Mouse (Mus musculus): ENCODE data around the gene Ksr1. TPM values are rescaled to one million over a fixed set of nuclear protein-coding genes. Genes with fewer than 3 reads are reported as not detected.
"Not testable (repeated sequence)": the region's sequence is repeated elsewhere in the genome, so short reads cannot be mapped to it uniquely, and the experiment has no call there.

The Ksr1 gene
- total RNA-seq, 2 experiments from 2014 or later: 189 to 205 TPM

DNA sequence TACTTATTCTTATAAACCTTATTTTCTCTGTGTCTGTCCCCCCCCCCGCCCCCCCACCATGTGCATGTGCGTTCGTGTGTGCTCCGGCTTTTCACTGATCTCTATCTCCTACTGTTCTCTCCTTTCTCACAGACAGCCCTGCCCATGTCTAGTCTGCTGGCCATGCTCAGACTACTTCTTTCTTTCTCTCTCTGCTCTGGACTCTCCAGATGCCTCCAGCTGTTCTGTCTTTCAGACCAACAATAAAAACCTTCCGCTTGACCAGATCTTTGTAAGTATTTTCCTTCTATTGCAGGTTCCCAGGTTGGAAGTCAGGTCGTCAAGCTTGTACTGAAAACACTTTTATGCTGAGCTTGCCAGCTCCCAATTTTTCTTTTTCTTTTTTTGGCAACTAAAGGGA lies 147.1 kb downstream of the Ksr1 start:
- DNase-seq (ENCODE audit: extremely low spot score in 1 of 2, low spot score in 1 of 2): no peak

DNA sequence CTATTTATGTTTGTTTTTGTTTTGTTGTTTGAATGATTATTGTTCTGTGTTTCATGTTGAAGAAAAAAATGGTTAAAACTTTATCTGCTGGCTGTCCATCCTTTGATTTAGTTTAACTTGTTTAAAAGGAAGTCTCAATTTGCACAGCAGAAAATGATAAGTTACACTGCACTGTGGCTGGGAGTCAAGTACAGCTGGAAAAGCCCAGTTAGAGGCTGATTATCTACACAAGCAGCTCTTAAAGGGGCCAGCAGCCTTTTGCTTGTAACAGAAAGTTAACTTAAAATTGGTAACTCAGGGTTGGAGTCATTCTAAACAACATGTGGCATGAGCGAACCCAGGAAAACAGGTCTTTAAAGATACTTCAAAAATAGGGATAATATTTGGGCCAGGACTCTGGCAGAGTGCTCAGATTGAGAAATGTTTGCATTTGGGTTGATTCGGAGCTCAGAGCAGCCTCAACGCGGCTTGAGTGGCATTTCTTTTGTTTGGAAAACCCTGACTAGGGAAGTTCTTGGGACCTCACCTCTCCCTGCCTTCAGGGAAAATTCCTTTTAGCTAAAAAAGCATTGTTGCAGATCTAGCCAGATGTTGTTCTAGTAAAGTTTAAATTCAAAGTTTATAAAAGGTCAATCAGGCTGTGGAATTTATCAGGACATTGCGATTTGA lies 155.2 kb downstream of the Ksr1 start:
- DNase-seq (ENCODE audit: extremely low spot score in 1 of 2, low spot score in 1 of 2): not testable (repeated sequence)

DNA sequence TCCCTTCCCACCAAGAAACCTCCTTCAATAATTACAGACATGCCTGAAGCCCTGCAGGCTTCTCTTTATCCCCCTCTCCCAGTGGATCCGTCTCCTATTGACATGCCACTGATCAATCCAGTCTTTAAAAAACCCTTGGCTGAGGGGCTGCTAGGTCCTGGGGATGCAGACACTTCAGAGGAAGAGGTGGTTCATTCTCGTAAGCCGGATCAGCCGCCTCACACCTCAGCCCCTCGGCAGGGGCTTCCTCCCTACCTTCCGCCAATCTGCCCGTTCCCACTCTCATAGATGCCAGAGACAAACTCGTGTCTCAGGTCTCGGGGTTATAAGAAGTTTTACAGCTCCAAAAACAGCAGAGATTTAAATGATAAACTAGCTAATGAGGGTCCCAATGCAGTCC lies 156.1 kb downstream of the Ksr1 start:
- no peak for DNase-seq (ENCODE audit: extremely low spot score in 1 of 2, low spot score in 1 of 2)

DNA sequence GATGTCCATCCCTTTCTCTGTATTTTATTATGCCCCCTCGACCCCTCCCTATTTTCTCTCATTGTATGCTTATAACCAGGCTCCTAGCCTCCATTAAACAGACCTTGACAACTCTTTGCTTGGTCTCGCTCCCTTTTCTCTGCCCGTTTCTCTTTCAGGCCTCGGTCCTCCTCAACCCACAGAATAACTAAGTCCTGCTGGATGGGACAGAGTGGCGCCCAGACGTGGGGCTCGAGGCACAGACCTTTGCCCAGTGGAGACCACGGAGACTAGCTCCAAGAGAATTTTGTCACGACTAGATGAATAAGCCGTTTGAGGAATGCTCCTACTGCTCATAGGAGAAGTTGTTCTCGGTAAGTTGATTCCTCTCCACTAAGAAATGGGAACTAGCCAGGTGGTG lies 157.0 kb downstream of the Ksr1 start:
- DNase-seq (ENCODE audit: extremely low spot score in 1 of 2, low spot score in 1 of 2): not testable (repeated sequence)

DNA sequence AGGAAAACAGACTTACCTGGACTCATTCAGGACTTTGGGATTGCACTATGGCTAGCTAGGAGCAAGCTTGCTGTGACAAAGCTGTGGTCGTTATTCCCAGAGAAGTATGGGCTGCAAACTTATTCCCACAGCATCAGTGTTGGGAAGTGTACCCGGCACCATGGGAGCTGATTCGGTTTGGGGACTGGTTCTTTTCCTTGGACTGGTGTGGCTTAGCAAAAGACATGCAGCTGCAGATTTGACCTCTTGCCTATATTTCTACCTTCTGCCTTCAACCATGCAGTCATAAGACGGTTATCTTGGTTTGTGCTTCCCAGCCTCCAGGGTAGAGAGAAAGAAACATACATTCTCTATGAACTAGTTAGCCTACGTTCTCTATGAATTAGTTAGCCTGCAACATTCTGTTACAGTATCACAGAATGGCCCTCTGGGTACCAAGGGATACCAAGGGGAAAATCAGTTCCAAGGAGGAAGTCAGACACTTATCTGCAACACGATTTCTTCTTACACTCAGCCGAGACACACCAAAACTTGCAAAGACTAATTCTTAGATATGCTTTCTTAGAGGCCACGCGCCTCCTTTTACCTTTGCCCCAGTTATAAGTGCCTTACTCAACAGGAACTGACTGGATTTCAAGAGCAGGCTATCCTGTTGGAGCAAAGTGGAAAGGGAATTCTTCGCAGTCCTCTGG lies 159.8 kb downstream of the Ksr1 start:
- DNase-seq (ENCODE audit: extremely low spot score in 1 of 2, low spot score in 1 of 2): no peak

DNA sequence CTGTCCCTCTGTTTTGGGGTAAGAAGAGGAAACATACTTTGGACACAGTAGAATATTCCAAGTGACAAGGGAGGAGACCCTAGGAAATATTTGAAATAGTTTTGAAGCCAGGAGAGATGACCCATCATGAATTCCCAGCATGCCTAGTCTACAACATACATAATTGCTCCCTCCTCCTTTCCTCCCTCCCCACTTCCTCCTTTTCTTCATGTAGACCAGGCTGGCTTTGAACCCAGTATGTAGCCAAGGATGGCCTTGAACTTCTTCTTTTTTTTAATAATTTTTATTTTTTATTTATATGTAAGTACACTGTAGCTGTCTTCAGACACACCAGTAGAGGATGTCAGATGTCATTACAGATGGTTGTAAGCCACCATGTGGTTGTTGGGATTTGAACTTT lies 160.7 kb downstream of the Ksr1 start:
- DNase-seq (ENCODE audit: extremely low spot score in 1 of 2, low spot score in 1 of 2): no peak

DNA sequence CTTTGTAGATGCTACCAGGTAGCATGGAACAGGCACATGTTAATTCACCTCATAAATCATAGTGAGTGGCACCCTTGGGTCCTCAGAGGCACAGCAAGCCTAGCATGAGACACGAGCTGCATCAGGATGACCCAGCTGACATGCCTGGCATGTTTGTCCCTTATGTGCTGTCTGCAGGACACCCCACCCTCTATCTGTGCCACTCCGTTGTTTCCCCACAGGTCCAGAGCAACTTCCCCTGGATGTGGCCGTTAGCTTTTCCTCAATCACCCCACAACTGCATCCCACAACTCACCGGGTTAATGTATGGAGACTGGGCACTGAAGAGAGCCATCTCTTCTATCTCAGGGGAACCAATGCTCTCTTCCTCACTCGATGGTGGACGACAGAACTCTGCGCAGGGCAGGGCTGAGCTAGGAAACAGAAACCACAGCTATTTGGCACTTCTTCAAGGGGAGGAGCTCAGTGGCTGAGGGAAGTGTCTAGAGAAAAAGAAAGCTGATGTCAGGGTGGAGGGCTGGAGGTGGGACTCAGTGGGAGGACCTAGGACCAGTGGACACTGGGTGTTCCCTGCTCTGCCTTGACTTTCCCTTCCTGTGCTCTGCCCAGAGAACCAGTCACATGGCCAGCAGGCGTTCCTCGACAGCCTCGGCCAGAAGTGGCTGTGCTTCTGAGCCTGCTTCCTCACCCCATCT lies 161.6 kb downstream of the Ksr1 start, which contains the start of gene Lgals9:
Gene Lgals9 (minus strand): TSS at position 464 of the 695 bp plus-strand sequence.
- no peak for DNase-seq (ENCODE audit: extremely low spot score in 1 of 2, low spot score in 1 of 2)

DNA sequence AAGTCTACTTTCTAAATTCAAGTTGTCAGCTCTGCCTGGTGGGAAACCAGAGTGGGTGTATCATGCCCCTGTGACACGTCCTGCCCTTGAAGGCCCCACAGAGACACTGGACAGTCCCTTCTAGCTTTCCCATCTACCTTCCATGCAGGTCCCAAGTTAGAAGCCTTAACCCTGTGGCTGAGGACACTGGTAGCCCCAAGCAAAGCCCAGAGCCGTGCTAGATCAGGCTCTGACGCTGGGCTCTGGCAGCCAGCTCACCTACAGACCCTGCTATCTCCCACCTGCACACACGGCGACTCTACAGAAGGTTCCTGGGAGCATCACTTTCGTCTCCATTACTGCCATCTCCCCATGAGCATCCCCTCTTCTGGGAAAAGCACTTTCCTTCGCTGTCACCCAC lies 162.7 kb downstream of the Ksr1 start:
- DNase-seq (ENCODE audit: extremely low spot score in 1 of 2, low spot score in 1 of 2): no peak

DNA sequence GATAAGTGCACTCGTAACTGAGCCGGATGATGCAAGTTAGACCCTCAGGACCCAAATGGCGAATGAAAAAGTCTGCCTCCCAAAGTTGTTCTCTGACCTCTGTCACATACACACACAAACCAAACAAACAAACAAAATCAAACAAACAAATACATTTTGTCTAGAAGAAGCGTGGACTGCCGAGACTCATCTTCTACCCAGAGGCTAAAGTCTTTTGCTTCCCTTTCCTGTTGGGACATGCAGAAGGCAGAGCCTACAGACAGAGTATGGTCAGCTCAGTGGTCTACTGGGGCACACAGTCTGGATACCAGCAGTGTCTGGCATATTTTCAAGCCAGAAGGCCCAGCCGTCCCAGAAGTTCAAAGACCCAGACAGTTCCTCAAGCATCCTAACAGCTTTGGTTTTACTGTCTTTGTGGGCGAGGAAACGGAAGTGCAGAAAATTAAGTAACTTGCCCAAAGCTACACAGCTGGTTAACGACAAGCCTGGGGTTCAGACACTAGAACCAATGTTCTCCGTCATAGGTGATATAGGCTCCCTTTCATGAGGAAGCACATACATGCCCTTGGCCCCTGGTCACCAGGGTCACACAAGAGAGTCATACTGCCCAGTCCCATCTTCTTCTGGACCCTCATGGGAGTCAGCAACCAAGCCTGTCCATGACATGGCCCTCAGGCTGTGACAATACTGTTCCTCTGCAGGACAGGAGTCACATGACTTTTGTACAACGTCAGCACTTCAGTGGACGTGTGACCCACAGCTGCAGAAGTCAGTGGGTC lies 163.5 kb downstream of the Ksr1 start:
- DNase-seq (ENCODE audit: extremely low spot score in 1 of 2, low spot score in 1 of 2): no peak

DNA sequence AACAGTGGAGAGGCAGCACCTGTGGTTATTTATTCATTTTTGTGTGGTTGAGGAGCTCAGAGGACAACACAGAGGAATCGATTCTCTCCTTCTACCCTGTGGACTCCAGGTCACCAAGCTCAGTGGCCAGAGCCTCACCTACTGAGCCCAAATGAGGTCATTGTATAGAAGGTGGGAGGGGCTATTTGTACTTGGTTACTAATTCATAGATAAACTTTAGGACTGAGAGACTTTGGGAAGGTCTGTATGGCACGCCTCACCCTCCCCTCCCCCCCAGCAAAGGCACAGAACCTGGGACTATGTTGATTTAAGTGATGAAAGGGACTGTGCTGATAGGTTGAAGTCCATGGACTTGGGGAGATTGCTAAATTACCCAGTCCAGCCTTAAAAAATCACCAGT lies 164.2 kb downstream of the Ksr1 start:
- peak in 1 of 2 experiments; percentile 0 for DNase-seq (ENCODE audit: extremely low spot score in 1 of 2, low spot score in 1 of 2)

DNA sequence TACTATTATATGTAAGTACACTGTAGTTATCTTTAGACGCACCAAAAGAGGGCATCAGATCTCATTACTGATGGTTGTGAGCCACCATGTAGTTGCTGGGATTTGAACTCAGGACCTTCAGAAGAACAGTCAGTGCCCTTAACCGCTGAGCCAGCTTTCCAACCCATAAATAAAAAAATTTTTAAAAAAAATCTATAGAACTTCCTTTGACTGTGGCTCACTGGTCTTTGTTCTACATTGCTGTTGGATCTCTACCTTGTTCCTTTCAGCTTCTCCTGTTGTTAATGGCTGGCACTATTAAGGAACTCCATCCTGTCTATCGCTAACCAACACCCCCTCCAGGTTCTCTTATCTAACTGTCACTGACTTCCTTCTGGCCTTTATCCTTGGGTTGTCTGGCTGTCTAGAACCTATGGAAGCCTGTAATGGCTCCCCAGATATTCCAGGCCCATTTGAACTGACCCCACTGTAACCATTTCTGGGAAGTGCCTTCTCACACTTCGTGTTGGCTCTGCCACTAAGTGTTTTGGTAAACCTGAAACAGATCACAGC lies 166.0 kb downstream of the Ksr1 start:
- DNase-seq (ENCODE audit: extremely low spot score in 1 of 2, low spot score in 1 of 2): no peak

DNA sequence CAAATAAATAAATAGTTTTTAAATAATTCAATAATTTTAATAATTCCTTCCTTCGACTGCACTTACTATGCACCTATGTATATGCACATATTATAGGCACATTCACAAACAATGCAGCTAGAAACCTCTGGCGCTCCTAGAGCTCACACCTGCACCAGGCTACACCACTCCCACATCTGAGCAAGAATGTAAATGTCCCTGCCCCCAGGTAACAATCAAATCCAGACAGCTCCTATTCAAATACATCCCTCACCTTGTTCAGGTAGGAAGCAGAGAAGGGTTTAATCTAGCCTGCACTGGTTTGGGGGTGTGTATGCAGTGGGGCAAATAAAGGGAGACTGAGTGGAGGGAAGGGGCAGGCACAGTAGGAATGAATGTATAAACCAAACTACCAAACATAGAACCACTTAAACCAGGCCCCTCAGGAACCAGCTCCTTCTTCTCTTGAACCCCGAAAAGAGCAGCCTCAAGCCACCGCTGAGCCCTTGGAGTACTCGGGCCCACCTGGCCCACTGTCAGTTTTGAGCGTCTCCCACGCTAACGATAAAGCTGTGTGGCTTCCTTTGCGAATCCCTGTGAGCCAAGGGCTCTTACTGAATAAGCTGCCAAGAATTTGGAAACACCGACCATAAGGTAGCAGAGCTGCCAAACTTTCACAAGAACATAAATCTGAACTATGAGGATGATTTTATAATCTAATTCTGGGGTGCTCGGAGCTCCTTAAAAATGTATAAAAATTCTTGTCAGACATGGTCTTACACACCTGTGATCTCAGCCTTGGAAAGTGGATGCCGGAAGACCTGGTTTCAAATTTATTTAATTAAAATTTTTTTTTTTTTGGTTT lies 167.8 kb downstream of the Ksr1 start:
- DNase-seq (ENCODE audit: extremely low spot score in 1 of 2, low spot score in 1 of 2): no peak

DNA sequence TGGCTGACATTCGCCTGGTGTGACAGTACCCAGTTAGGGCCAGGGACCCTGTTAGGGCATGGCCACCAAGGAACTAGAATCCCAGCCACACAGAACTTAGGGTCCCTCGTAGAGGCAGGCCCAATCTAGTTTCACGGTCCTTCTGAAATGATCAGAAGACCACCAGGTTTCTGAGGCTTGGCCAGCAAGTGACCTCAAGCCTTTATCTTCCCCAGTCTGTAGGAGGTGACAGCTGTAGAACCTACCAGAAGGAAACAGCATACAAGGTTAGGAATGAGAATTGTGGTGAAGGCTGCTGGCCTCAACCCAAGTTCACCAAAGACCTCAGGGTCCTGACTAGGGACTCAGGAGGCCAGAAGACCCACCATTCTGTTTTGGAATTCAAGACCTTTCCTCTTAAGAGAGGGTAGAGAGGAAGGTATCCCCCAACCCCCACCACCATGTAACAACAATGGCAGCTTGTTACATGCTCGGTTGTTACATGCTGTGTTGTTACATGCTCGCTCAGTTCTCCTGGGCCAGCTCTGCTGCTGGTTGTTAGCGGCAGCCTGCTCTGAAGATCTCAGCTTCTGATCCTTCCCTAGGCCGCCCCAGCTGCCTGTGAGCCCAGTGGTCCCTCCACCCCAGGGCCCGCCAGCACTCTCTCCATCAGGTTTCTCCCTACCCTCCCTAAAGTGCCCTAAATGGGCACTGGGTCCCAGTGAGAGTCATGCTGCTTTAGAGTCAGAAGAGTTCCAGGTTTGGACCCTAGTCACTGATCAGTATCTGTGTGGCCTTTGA lies 169.3 kb downstream of the Ksr1 start:
- DNase-seq (ENCODE audit: extremely low spot score in 1 of 2, low spot score in 1 of 2): no peak

DNA sequence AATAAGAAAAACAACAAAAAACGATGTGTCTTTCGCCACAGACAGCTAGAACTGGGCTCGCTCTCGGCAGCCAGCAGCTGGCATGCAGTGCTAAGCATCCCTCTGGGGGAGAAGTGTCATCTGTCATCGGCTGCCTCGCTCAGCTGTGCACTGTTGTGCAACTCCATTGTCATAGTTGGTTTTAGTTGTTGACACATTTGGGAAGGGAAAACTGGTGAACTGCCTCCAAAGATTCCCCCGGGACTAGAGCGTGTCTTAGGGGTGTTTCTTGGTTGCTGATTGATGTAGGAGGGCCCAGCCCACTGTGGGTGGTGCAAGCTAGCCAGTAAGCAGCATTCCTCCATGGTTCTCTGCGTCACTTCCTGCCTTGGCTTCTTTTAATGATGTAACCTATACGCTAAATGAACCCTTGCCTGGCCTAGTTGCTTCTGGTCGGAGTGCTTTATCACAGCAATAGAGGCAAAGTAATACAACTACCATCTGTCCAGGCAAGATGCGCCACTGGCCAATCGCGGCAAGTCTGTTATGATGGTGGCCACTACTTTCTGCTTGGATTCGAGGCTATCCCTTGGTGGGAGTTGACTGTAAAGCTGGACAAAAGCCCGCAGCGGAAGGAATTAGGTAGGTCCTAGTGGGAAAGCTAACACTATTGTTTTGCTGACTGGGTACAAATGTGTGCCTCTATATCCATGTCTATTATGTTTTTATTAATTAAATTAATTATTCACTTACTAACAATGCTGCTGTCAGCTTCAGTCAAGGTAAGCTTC lies 172.6 kb downstream of the Ksr1 start:
- peak; percentile 16 to 17 for DNase-seq (ENCODE audit: extremely low spot score in 1 of 2, low spot score in 1 of 2)

DNA sequence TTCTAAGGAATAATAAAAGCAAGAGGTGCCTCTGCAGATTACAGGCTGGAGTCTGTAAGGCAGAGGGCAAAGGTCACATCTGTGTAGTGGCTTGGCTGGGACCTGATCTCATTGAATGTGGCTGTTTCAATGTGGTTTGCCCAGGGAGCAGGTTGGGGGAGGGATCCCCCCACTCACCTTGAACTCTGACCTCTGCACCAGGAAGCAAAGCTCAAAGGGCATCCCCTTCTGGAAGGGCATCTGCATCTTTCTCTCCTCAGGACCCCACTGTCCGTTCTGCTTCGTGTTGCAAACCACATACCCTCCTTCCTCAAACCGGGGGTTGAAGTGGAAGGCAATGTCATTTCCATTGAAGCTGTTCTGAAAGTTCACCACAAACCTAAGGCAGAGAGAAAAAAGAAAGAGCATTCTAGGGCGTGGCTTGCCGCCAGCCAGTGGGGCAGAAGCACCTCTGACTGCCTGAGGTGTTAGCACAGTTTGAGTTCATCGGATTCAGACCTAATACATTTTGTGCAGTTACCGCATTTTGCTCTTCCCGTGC lies 173.3 kb downstream of the Ksr1 start:
- DNase-seq (ENCODE audit: extremely low spot score in 1 of 2, low spot score in 1 of 2): peak in 1 of 2 experiments; percentile 6

DNA sequence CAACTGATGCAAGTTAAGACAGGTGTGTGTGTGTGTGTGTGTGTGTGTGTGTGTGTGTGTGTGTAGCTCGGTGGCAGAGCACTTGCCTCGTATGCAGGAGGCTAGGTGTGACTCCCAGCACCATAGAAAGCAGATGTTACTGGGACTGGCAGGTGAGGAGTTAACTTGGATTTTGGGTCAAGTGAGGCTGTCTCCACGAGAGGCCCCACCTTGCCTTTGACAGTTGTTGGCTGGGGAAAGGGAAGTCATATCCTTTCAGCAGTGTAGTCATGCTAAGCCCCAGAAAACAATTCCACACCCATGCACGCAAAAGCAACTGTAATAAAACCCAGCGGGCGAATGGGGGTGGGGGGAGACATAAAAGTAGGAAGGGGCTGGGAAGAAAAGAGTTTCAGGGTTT lies 173.9 kb downstream of the Ksr1 start:
- no peak for DNase-seq (ENCODE audit: extremely low spot score in 1 of 2, low spot score in 1 of 2)

DNA sequence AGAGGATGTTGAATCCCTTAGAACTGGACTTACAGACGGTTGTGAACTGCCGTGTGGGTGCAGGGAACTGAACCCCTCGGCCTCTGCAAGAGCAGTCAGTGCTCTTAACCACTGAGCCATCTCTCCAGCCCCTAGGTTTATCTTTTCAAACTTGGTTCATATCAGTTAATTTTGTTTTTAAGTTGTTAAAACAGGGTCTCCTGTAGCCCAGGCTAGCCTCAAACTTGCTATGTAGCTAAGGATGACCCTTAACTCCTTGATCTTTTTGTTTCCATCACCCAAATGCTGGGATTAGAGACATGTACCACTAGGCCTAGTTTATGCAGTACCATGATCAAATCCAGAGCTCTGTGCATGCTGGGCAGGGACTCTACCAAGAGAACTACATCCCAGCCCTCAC lies 174.5 kb downstream of the Ksr1 start:
- DNase-seq (ENCODE audit: extremely low spot score in 1 of 2, low spot score in 1 of 2): no peak

DNA sequence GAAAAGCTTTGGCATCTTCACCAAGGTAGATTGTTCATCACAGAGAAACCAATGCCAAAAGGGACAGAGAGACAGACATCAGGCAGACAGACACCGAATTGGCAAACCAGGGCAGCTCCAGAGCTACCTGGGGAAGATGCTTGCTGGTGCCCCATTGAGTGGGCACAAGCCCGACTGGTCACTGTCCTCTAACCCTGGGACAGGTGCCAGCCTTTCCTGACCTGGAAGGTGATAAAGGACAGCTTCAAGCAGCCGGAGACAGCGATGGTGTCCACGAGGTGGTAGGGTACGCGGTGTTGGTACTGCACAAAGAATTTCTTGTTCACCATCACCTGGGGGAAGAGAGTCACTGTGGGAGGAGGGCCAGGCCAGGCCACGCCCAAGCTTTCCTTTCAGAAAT lies 175.1 kb downstream of the Ksr1 start:
- DNase-seq (ENCODE audit: extremely low spot score in 1 of 2, low spot score in 1 of 2): no peak

Measured in layer of hippocampus, postnatal 25 days (tissue).